Comparison of ENCODE assay signal across 8 mouse cellular contexts in the genomic region with DNA sequence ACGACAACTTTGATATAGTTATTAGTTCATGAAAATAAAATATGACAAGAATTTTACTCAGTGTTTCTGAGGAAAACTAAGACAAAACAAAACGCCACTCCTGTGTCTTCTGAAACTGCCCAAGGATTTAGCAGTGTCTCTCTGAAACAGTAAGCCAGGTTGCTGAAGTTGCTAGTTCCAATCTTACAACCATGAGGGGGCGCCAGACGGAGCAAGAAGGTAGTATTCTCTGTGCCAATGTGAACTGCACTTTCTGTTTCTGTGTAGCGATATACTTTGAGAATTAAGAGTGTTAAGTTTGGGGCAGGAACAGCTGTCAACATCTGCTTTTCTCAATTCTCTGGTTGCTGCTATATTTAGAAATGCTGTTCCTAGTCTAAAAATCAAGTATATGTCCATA.
DNase-seq lines count a peak whose midpoint lies in the region; ATAC-seq and TF ChIP-seq lines count a peak whose summit lies in the region.

No protein-coding gene starts in this region.

- DNase-seq in hindbrain, embryonic 10.5 days (ENCODE audit: low spot score) = peak; percentile 20
- DNase-seq in ES-CJ7 (ENCODE audit: low read depth, low spot score) = peak; percentile 55
- peak; percentile 47 for DNase-seq in cerebellum, adult 9-11 months
- DNase-seq in stomach, postnatal 0 days (ENCODE audit: low spot score) = peak; percentile 40
- no peak for DNase-seq in gastrocnemius, adult 8-10 months (ENCODE audit: low spot score in 2 of 2)

- WGBS in hindbrain, embryonic 10.5 days = 39% methylated on average over 5 of the region's 5 CpGs
- 35% methylated on average over 5 of the region's 5 CpGs for WGBS in hindbrain, embryonic 16.5 days
- 37% methylated on average over 5 of the region's 5 CpGs for WGBS in hindbrain, embryonic 15.5 days
- 39% methylated on average over 5 of the region's 5 CpGs for WGBS in stomach, postnatal 0 days

- no peaks in the 10 kb centered on the region for H3K36me3 ChIP-seq in hindbrain, embryonic 10.5 days
- H3K36me3 ChIP-seq in hindbrain, embryonic 16.5 days (ENCODE audit: control insufficient read depth, insufficient read depth, low read length) = no peaks in the 10 kb centered on the region
- H3K36me3 ChIP-seq in hindbrain, embryonic 15.5 days = no peaks in the 10 kb centered on the region
- no peaks in the 10 kb centered on the region; the same call in 1 of the 2 replicates for H3K36me3 ChIP-seq in stomach, postnatal 0 days (ENCODE audit: control insufficient read depth, insufficient read depth, low read length)

- H3K27ac ChIP-seq in hindbrain, embryonic 10.5 days = no peak overlapping the region
- H3K27ac ChIP-seq in hindbrain, embryonic 16.5 days (ENCODE audit: low read depth, low read length) = no peak overlapping the region
- H3K27ac ChIP-seq in hindbrain, embryonic 15.5 days (replicated peaks) = no peak overlapping the region
- H3K27ac ChIP-seq in stomach, postnatal 0 days (replicated peaks) = no peak overlapping the region

- H3K4me3 ChIP-seq in hindbrain, embryonic 10.5 days = no peak overlapping the region
- no peak overlapping the region for H3K4me3 ChIP-seq in hindbrain, embryonic 16.5 days (ENCODE audit: low read length)
- H3K4me3 ChIP-seq in hindbrain, embryonic 15.5 days = no peak overlapping the region
- H3K4me3 ChIP-seq in stomach, postnatal 0 days (ENCODE audit: low read depth, low read length) = no peak overlapping the region

- H3K9ac ChIP-seq in hindbrain, embryonic 16.5 days (ENCODE audit: low read depth, low read length) = no peak overlapping the region
- H3K9ac ChIP-seq in hindbrain, embryonic 15.5 days = no peak overlapping the region
- H3K9ac ChIP-seq in stomach, postnatal 0 days (ENCODE audit: low read length) = no peak overlapping the region

- no peak for TF ChIP-seq EP300 in stomach, postnatal 0 days (optimal IDR thresholded peaks at IDR 0.05)

- TF ChIP-seq CTCF in stomach, postnatal 0 days (IDR thresholded peaks at IDR 0.05; ENCODE audit: low read depth) = peak; percentile 65

- no peak for ATAC-seq in hindbrain, embryonic 16.5 days
- ATAC-seq in hindbrain, embryonic 15.5 days (ENCODE audit: low FRiP score, low read depth) = no peak
- peak; percentile 76 for ATAC-seq in megakaryocyte progenitor cell, adult 5-6 weeks (replicated peaks; ENCODE audit: poor library complexity)
- ATAC-seq in stomach, postnatal 0 days (ENCODE audit: low FRiP score, low TSS enrichment) = no peak

- peaks cover 16% of the 10 kb centered on the region for H3K4me1 ChIP-seq in hindbrain, embryonic 10.5 days (replicated peaks)
- peaks cover 5% of the 10 kb centered on the region for H3K4me1 ChIP-seq in hindbrain, embryonic 16.5 days (ENCODE audit: control insufficient read depth, insufficient read depth, low read depth, low read length)
- H3K4me1 ChIP-seq in hindbrain, embryonic 15.5 days (replicated peaks) = peaks cover 13% of the 10 kb centered on the region
- no peaks in the 10 kb centered on the region for H3K4me1 ChIP-seq in stomach, postnatal 0 days (replicated peaks; ENCODE audit: control insufficient read depth, insufficient read depth)

- no peak overlapping the region for H3K4me2 ChIP-seq in hindbrain, embryonic 16.5 days (ENCODE audit: low read length)
- 0 out of 2 replicates have a peak overlapping the region, but pooled peaks have one; percentile 11 for H3K4me2 ChIP-seq in hindbrain, embryonic 15.5 days
- no peak overlapping the region for H3K4me2 ChIP-seq in stomach, postnatal 0 days (replicated peaks; ENCODE audit: low read depth)

- H3K9me3 ChIP-seq in hindbrain, embryonic 10.5 days = no peaks in the 10 kb centered on the region
- no peaks in the 10 kb centered on the region for H3K9me3 ChIP-seq in hindbrain, embryonic 16.5 days (ENCODE audit: control insufficient read depth, low read length)
- H3K9me3 ChIP-seq in hindbrain, embryonic 15.5 days = no peaks in the 10 kb centered on the region
- H3K9me3 ChIP-seq in stomach, postnatal 0 days (ENCODE audit: control insufficient read depth, low read length) = no peaks in the 10 kb centered on the region

- peaks cover 19% of the 10 kb centered on the region for H3K27me3 ChIP-seq in hindbrain, embryonic 10.5 days (ENCODE audit: insufficient read depth, poor library complexity, severe bottlenecking)
- H3K27me3 ChIP-seq in hindbrain, embryonic 16.5 days (replicated peaks; ENCODE audit: control insufficient read depth, insufficient read depth, low read length) = no peaks in the 10 kb centered on the region
- no peaks in the 10 kb centered on the region for H3K27me3 ChIP-seq in hindbrain, embryonic 15.5 days
- H3K27me3 ChIP-seq in stomach, postnatal 0 days (ENCODE audit: control insufficient read depth, insufficient read depth, low read length) = no peaks in the 10 kb centered on the region

Comparison
In these comparisons a context has a peak if more than half of its experiments do, and no peak if none do; other contexts are left out.
1. DNase-seq: peak in hindbrain, embryonic 10.5 days (single experiment), ES-CJ7 (single experiment), cerebellum, adult 9-11 months (single experiment) and stomach, postnatal 0 days (single experiment); none in gastrocnemius, adult 8-10 months (0 of 2).